Mouse (Mus musculus) thymus, postnatal 25 days (tissue): ENCODE data around the gene Cdk2.

Experiments used
- DNase-seq: peaks from one replicate; pipeline ENCODE4 v3.0.0; 2022

Cdk2 gene

GRCm38 (mm10) chr10:128702328-128703007 is 2.4 kb downstream of the Cdk2 start:
- no peak for DNase-seq

DNA sequence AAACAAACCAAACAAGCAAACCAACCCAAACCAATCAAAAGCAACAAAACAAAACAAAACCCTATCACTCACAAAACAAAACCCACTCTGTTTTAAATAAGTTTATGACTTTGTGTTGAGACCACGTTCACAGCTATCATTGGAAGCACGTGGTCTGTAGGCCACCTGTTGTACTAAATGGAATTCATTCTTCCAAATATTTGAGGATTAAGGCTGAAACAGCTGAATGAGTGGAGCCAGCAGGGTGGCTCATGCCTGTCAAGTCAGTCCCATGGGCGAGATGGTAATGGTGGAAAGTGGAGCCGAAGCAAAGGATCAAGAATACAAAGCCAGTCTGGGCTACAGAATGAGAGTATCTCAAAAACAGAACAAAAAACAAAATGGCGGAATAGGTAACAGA is 4.1 kb downstream of the Cdk2 start:
- DNase-seq: no peak

DNA sequence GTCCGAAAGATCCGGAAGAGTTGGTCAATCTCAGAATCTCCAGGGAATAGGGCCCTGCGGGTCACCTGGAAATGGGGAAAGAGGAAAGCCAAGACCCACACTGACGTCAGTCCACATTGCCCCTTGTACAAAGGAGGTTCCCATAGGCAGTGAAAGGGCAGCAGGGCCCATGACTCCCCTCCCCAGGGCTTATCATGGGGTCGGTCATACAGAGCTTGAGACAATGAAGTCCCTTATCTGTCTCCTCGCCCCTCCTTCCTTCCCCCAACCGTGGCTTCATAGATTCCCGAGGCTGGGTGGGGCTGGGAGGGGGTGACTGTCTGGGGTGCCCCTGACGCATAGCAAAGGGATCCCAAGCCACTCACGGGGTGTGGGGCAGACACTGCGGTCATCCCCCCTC is 5.2 kb downstream of the Cdk2 start:
- no peak for DNase-seq

DNA sequence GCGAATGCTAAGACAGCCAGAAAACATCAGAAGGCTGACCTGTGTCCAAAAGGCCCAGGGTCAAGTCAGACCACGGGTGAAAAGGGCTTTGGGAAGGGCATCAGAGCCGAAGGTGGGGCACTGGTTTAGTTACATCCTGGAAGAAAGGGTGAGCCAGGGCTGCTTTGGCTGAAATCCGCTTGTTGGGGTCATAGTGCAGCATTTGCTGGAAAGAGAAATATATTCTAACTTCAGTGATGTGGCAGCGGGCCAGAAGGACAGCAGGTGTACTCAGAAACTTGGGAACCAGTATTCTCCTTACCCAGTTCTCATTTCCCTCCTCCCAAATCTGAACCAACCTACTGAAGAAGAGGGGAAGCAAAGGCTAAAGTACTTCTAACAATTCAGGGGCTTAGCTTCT is 5.8 kb downstream of the Cdk2 start:
- DNase-seq: no peak

DNA sequence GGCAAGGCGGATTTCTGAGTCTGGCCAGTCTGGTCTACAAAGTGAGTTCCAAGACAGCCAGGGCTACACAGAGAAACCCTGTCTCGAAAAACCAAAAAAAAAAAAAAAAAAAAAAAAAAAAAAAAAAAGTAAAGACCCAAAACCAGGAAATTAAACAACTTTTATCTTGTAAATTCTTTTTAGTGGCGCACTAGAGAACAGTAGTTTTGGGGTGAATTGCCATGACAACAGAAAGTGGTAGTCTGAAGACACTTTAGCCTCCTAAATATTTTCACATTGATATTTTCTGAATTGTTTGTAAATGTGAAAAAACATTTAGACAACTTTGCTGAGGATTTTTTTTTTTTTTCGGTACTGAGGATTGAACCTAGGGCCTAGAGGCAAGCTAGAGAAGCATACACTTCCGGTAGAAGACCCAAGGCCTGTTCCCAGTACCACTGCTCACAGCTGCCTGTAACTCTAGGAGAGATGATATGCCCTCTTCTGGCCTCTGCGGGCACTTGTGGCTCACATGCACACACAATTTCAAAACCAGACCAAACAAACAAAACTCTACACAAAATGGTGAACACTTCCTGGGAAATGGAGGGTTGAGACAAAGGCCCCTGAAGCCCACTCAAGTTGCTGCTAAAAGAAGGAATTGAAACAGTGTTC is 7.6 kb downstream of the Cdk2 start:
- no peak for DNase-seq

- DNase-seq: peak; percentile 99
Observed at GRCm38 (mm10) chr10:128695992-128696807, 8.6 kb downstream of the Cdk2 start, which contains the start of gene Rab5b. Rab5b (minus strand) TSS chr10:128696264.

DNA sequence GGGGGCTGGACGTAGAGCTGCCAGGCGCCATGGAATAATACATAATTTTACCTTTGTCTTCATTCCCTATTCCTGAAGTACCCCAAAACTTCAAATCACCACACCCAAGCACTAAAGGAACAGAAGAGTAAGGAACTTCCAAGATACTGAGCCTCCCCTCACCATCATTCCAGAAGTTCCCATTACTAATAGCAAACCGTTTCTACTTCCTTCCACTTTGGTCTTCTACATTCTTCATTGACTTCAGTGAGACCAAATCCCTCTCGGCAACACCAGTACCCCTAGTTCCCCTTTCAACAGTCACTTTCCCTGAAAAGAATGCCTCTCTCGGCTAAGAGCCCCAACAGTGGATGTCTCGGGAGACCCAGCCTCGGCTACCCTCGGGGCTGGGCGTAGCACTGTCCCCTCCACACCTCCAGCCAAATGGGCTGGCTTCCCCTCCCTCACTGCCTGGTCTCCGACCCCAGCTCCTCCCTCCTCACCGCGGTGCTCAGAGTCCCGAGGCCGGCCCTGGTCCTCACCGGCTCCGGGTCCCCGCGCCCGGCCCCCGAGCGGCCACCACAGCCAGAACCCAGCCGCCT is 9.3 kb downstream of the Cdk2 start:
- DNase-seq: no peak

DNA sequence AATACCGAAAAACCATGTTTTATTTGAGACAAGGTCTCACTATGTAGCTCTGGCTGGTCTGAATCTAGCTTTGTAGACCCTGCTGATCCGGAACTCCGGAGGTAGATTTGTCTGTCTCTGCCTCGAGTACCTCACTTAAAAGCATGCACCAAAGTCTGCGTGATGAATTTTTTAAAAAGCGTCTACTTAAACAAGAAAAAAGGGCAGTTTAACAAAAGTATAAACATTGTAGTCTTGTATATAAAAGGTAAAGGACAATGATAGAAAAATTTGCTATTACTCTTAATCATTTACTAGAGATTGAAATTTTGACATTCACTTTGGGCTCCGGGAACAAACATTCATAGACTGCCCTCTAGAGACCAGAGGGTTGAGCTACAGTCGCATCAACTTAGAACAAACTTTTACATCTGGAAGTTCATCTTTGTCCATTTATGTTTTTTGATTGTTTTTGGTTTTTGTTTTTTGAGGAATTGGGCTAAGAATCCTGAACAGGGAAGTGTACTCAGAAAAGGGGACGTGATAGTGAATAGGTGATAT is 30.3 kb downstream of the Cdk2 start:
- DNase-seq: peak; percentile 37

DNA sequence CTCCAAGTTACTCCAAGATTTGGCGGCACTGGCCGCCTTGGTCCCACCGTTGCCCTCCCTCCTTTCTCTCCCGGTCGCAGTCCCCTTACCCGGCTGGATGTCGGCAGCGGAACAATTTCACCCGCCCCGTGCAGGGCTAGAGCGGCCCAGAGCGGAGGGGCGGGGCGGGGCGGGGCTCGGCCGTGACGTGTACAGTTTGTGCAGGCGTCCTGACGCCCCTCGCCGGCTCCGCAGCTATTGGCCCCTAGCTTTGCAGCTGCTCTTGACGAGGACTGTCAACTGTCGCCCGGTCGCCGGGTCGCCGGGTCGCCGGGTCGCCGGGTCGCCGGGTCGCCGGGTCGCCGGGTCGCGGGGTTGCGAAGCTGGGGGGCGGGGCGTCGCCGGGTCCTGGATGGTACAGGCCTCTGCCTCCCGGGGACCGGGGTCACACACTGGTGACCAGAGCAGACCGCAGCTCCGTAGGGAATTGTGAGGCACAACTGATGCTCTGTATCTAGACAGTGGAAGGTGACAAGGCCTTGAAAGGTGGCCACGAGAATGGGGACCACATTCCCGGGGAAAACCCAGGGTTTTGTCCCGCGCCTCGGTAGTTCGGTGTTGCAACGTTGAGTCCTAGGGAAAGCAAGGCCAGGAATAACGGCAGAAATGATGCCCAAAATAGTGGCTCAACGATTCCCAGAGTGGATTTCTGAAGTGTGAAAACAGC is 30.9 kb downstream of the Cdk2 start, which contains the start of gene Suox:
TSS of gene Suox (minus strand) at position 311 of the 706 bp plus-strand sequence.
- peak; percentile 89 for DNase-seq

GRCm38 (mm10) chr10:128671148-128671547 is 33.7 kb downstream of the Cdk2 start:
- no peak for DNase-seq

- DNase-seq: peak; percentile 68
Observed at GRCm38 (mm10) chr10:128668790-128669672, 35.8 kb downstream of the Cdk2 start.

- DNase-seq: no peak
Observed at GRCm38 (mm10) chr10:128665806-128666205, 39.0 kb downstream of the Cdk2 start.

GRCm38 (mm10) chr10:128665307-128665706 is 39.5 kb downstream of the Cdk2 start:
- DNase-seq: no peak

DNA sequence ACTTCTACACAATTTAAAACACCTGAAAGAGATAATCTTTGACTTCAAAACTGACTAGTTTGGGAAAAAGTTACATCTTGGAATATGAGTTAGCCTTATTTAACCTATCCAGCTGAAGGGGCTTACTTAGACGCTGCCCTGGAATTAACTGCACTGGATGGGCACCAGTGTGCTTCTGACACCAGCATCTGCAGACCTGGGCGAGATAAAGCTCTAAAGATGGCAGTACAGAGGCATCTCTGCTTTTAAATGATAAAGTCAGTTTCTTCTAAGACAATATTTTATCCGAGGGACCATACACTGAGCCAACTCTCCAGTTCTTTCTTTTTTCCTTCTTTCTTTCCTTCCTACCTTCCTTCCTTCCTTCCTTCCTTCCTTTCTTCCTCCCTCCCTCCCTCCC is 40.0 kb downstream of the Cdk2 start:
- no peak for DNase-seq

- no peak for DNase-seq
Observed at GRCm38 (mm10) chr10:128663441-128664220, 41.2 kb downstream of the Cdk2 start.

DNA sequence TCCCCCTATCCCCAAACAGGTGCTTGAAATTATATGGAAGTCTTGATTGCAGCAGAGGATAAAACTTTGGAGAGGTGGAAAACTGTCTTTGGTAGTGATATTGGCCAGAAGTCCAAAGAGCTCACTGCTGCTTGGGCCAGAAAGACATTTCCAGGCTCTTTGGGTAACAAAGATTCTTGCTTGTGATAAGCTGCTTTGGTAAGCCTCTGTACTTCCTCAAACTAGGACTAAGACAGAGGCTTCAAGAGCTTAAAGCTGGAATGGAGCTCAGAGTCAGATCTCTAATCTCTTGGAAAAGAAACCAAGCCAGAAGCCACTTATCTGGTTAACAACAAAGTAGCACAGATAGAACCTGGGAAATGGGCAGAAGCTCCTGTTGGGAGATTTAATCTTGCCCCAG is 42.4 kb downstream of the Cdk2 start:
- DNase-seq: no peak

DNA sequence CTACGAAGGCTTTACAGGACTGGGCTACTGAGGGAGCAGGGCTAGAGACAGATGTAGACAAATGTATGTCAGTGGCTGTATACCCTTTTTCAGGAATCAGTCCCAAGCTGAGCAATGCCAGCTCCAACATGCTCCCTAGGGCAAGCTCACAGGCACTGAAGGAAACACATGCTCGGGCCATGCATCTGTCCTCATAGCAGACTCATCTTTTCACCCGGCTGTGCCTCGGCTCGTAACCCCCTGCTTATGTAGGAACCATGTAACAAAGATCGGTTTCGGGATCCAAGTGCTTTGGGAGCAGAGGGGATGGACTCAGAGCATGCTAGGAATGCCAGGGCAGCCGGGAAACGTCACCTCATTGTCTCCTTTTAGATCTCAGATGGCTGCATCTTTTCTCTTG is 45.3 kb downstream of the Cdk2 start:
- DNase-seq: no peak

- no peak for DNase-seq
Observed at GRCm38 (mm10) chr10:128657844-128658243, 47.0 kb downstream of the Cdk2 start.

GRCm38 (mm10) chr10:128656731-128657130 is 48.1 kb downstream of the Cdk2 start:
- no peak for DNase-seq

GRCm38 (mm10) chr10:128655254-128655653 is 49.6 kb downstream of the Cdk2 start:
- DNase-seq: no peak

- DNase-seq: no peak
Observed at GRCm38 (mm10) chr10:128653866-128654265, 51.0 kb downstream of the Cdk2 start.
